Mouse (Mus musculus): ENCODE data around the gene Ncapd3. TPM values are rescaled to one million over a fixed set of nuclear protein-coding genes. Genes with fewer than 3 reads are reported as not detected.

The Ncapd3 gene
- polyA plus RNA-seq, 1 experiment from 2014 or later: 24.6 TPM

GRCm38 (mm10) chr9:27005933-27006332 lies 24.0 kb upstream of the Ncapd3 start:
- no peaks in the 10 kb centered on the region for H3K27me3 ChIP-seq
- H3K9me3 ChIP-seq: no peaks in the 10 kb centered on the region
- H3K36me3 ChIP-seq: peaks cover 58% of the 10 kb centered on the region
- ATAC-seq (replicated peaks): peak; percentile 74
- H3K4me2 ChIP-seq (replicated peaks): no peak overlapping the region
- no peak overlapping the region for H3K9ac ChIP-seq (replicated peaks)
- no peak overlapping the region for H3K4me3 ChIP-seq
- H3K27ac ChIP-seq (replicated peaks): peak overlapping the region; percentile 78
- H3K4me1 ChIP-seq: peaks cover 20% of the 10 kb centered on the region
- WGBS: 71% methylated on average over 1 of the region's 1 CpGs

GRCm38 (mm10) chr9:27006866-27007265 lies 23.1 kb upstream of the Ncapd3 start:
- Histone ChIP-seq H3K9ac (replicated peaks) (no peak overlapping the region), H3K4me1 (peaks cover 10% of the 10 kb centered on the region), H3K27me3 (no peaks in the 10 kb centered on the region), H3K9me3 (no peaks in the 10 kb centered on the region), H3K27ac (replicated peaks) (peak overlapping the region; percentile 78), H3K4me2 (replicated peaks) (no peak overlapping the region), H3K4me3 (no peak overlapping the region), H3K36me3 (peaks cover 66% of the 10 kb centered on the region)
- 93% methylated on average over 5 of the region's 5 CpGs for WGBS
- no peak for ATAC-seq (replicated peaks)

GRCm38 (mm10) chr9:27009231-27009630 lies 20.7 kb upstream of the Ncapd3 start:
- no peaks in the 10 kb centered on the region for H3K9me3 ChIP-seq
- 86% methylated on average over 5 of the region's 5 CpGs for WGBS
- no peaks in the 10 kb centered on the region for H3K27me3 ChIP-seq
- no peak overlapping the region for H3K9ac ChIP-seq (replicated peaks)
- H3K4me2 ChIP-seq (replicated peaks): no peak overlapping the region
- H3K4me3 ChIP-seq: no peak overlapping the region
- H3K4me1 ChIP-seq: peaks cover 10% of the 10 kb centered on the region
- H3K36me3 ChIP-seq: peaks cover 90% of the 10 kb centered on the region
- no peak for ATAC-seq (replicated peaks)
- H3K27ac ChIP-seq (replicated peaks): no peak overlapping the region

- no peak overlapping the region for H3K4me2 ChIP-seq (replicated peaks)
- peaks cover 95% of the 10 kb centered on the region for H3K36me3 ChIP-seq
- no peaks in the 10 kb centered on the region for H3K9me3 ChIP-seq
- no peak overlapping the region for H3K9ac ChIP-seq (replicated peaks)
- H3K27ac ChIP-seq (replicated peaks): no peak overlapping the region
- no peak overlapping the region for H3K4me3 ChIP-seq
- no peak for ATAC-seq (replicated peaks)
- no peaks in the 10 kb centered on the region; the same call in 1 of the 2 replicates for H3K4me1 ChIP-seq
- H3K27me3 ChIP-seq: no peaks in the 10 kb centered on the region
- WGBS: 94% methylated on average over 4 of the region's 4 CpGs
Observed at GRCm38 (mm10) chr9:27011572-27011971, 18.4 kb upstream of the Ncapd3 start.

GRCm38 (mm10) chr9:27018961-27019360 lies 11.0 kb upstream of the Ncapd3 start:
- no peaks in the 10 kb centered on the region for H3K9me3 ChIP-seq
- no peaks in the 10 kb centered on the region for H3K4me1 ChIP-seq
- H3K4me2 ChIP-seq (replicated peaks): no peak overlapping the region
- no peak overlapping the region for H3K9ac ChIP-seq (replicated peaks)
- 95% methylated on average over 10 of the region's 10 CpGs for WGBS
- peaks cover 52% of the 10 kb centered on the region for H3K36me3 ChIP-seq
- no peak overlapping the region for H3K4me3 ChIP-seq
- H3K27me3 ChIP-seq: no peaks in the 10 kb centered on the region
- no peak for ATAC-seq (replicated peaks)
- H3K27ac ChIP-seq (replicated peaks): no peak overlapping the region

- WGBS: 88% methylated on average over 4 of the region's 4 CpGs
- no peak for ATAC-seq (replicated peaks)
- Histone ChIP-seq H3K27me3 (no peaks in the 10 kb centered on the region), H3K36me3 (peaks cover 9% of the 10 kb centered on the region; the same call in 1 of the 2 replicates), H3K9ac (replicated peaks) (no peak overlapping the region), H3K27ac (replicated peaks) (no peak overlapping the region), H3K4me3 (no peak overlapping the region), H3K9me3 (no peaks in the 10 kb centered on the region), H3K4me2 (replicated peaks) (no peak overlapping the region), H3K4me1 (peaks cover 37% of the 10 kb centered on the region)
Observed at GRCm38 (mm10) chr9:27023681-27024080, 6.3 kb upstream of the Ncapd3 start.

GRCm38 (mm10) chr9:27026708-27027107 lies 3.3 kb upstream of the Ncapd3 start:
- H3K4me2 ChIP-seq (replicated peaks): peak overlapping the region; percentile 83
- WGBS: 97% methylated on average over 1 of the region's 1 CpGs
- ATAC-seq (replicated peaks): no peak
- H3K27me3 ChIP-seq: no peaks in the 10 kb centered on the region
- H3K4me1 ChIP-seq: peaks cover 50% of the 10 kb centered on the region
- H3K9me3 ChIP-seq: no peaks in the 10 kb centered on the region
- H3K4me3 ChIP-seq: 0 out of 2 replicates have a peak overlapping the region, but pooled peaks have one; percentile 1
- H3K27ac ChIP-seq (replicated peaks): no peak overlapping the region
- no peak overlapping the region for H3K9ac ChIP-seq (replicated peaks)
- no peaks in the 10 kb centered on the region for H3K36me3 ChIP-seq

GRCm38 (mm10) chr9:27029022-27029827 lies 750 bp upstream of the Ncapd3 start:
- H3K9me3 ChIP-seq: no peaks in the 10 kb centered on the region
- peak overlapping the region; percentile 83 for H3K4me2 ChIP-seq (replicated peaks)
- peak overlapping the region; percentile 96 for H3K27ac ChIP-seq (replicated peaks)
- H3K27me3 ChIP-seq: no peaks in the 10 kb centered on the region
- under 1% methylated on average over 50 of the region's 52 CpGs for WGBS
- H3K4me3 ChIP-seq: peak overlapping the region; percentile 100
- H3K36me3 ChIP-seq: no peaks in the 10 kb centered on the region
- ATAC-seq (replicated peaks): peak; percentile 41
- H3K9ac ChIP-seq (replicated peaks): peak overlapping the region; percentile 99
- peaks cover 63% of the 10 kb centered on the region for H3K4me1 ChIP-seq

- no peaks in the 10 kb centered on the region for H3K27me3 ChIP-seq
- H3K36me3 ChIP-seq: no peaks in the 10 kb centered on the region
- peak overlapping the region; percentile 96 for H3K27ac ChIP-seq (replicated peaks)
- peak overlapping the region; percentile 100 for H3K4me3 ChIP-seq
- H3K9me3 ChIP-seq: no peaks in the 10 kb centered on the region
- no peak; the same call in 1 of the 2 replicates for ATAC-seq (replicated peaks)
- peaks cover 55% of the 10 kb centered on the region for H3K4me1 ChIP-seq
- 0% methylated on average over 17 of the region's 17 CpGs for WGBS
- peak overlapping the region; percentile 56 for H3K9ac ChIP-seq (replicated peaks)
- H3K4me2 ChIP-seq (replicated peaks): peak overlapping the region; percentile 73
Observed at GRCm38 (mm10) chr9:27030763-27031100, 757 bp downstream of the Ncapd3 start.

- ATAC-seq (replicated peaks): no peak
- WGBS: 93% methylated on average over 5 of the region's 5 CpGs
- Histone ChIP-seq H3K9me3 (no peaks in the 10 kb centered on the region), H3K4me1 (no peaks in the 10 kb centered on the region), H3K27me3 (no peaks in the 10 kb centered on the region), H3K27ac (replicated peaks) (no peak overlapping the region), H3K9ac (replicated peaks) (no peak overlapping the region), H3K4me3 (no peak overlapping the region), H3K4me2 (replicated peaks) (no peak overlapping the region), H3K36me3 (peaks cover 73% of the 10 kb centered on the region)
Observed at GRCm38 (mm10) chr9:27043892-27044291, 13.9 kb downstream of the Ncapd3 start.

- Histone ChIP-seq H3K36me3 (peaks cover 68% of the 10 kb centered on the region), H3K27me3 (no peaks in the 10 kb centered on the region), H3K9me3 (no peaks in the 10 kb centered on the region), H3K27ac (replicated peaks) (no peak overlapping the region), H3K4me2 (replicated peaks) (no peak overlapping the region), H3K9ac (replicated peaks) (no peak overlapping the region), H3K4me3 (no peak overlapping the region), H3K4me1 (no peaks in the 10 kb centered on the region)
- WGBS: 91% methylated on average over 2 of the region's 2 CpGs
- ATAC-seq (replicated peaks): no peak
Observed at GRCm38 (mm10) chr9:27049492-27049891, 19.5 kb downstream of the Ncapd3 start.

- peaks cover 79% of the 10 kb centered on the region for H3K36me3 ChIP-seq
- WGBS: 93% methylated on average over 5 of the region's 5 CpGs
- H3K9me3 ChIP-seq: no peaks in the 10 kb centered on the region
- no peaks in the 10 kb centered on the region for H3K4me1 ChIP-seq
- no peak overlapping the region for H3K4me3 ChIP-seq
- ATAC-seq (replicated peaks): no peak
- H3K4me2 ChIP-seq (replicated peaks): no peak overlapping the region
- no peak overlapping the region for H3K9ac ChIP-seq (replicated peaks)
- no peaks in the 10 kb centered on the region for H3K27me3 ChIP-seq
- no peak overlapping the region for H3K27ac ChIP-seq (replicated peaks)
Observed at GRCm38 (mm10) chr9:27058341-27058740, 28.4 kb downstream of the Ncapd3 start.

GRCm38 (mm10) chr9:27070895-27071294 lies 40.9 kb downstream of the Ncapd3 start:
- Histone ChIP-seq H3K4me3 (no peak overlapping the region), H3K9me3 (no peaks in the 10 kb centered on the region), H3K9ac (replicated peaks) (no peak overlapping the region), H3K36me3 (peaks cover 82% of the 10 kb centered on the region), H3K4me2 (replicated peaks) (no peak overlapping the region), H3K4me1 (no peaks in the 10 kb centered on the region), H3K27me3 (no peaks in the 10 kb centered on the region), H3K27ac (replicated peaks) (no peak overlapping the region)
- no peak for ATAC-seq (replicated peaks)
- WGBS: 94% methylated on average over 4 of the region's 4 CpGs

All from forebrain, embryonic 15.5 days (tissue).